Mouse (Mus musculus) cerebellum, adult 8-10 months (tissue): ENCODE data around the gene Man2a2.

Source experiments
- DNase-seq: peaks from one replicate; pipeline ENCODE4 v3.0.0; 2022

Gene Man2a2

DNA sequence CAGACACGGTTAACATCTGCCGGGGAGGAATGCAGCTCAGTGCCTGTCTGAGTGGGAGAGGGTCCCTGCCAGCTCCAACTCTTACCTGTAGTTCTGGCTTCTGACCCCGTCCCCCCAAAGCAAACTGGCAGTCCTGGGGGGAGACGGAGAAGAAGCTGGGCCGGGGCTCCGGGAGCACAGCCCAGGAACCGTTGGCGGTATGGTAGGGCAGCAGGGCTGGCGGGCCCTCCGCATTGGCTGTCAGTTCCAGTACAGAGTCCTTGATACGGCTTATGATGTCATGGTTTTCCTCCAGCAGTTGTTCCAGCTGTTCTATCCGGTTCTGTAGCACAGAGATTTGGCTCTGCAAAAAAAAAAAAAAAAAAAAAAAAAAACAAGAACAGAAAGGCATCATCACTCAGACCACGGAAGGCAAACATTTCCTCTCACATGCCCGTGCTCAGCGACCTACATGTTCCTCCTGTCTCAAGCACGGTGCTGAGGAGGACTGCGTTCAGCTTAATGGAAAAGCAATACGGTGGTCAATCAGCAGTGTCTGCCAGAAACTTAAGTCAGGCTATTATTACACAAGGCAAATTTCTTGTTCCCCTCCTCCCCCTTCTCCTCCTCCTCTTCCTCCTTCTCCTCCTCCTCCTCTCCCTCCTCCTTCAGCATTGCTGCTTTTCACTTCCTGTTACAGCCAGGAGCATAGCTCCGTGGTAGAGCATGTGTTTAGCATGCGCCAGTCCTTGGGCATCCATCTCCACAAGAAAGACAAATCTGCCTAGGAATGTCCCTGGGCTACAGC, 2.3 kb downstream of the Man2a2 start:
- no peak for DNase-seq

DNA sequence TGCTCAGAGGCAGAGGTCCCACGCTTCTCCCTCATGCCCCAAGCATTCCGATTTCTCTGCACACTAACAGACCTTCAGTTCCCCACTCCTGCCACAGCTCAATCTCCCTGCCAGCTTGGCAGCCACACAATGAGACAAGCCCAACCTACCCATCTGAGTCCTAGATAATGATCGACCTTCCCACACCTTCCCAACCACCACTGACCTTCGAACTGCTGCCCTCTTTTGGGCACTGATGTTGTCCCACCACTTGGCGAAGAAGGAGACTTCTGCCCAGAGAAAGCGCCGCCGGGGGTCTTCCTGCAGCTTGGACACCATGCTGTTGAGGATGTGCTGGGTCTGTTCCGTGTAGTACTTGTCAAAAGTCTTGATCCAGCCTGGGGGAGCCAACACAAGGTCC, 3.2 kb downstream of the Man2a2 start:
- no peak for DNase-seq

DNA sequence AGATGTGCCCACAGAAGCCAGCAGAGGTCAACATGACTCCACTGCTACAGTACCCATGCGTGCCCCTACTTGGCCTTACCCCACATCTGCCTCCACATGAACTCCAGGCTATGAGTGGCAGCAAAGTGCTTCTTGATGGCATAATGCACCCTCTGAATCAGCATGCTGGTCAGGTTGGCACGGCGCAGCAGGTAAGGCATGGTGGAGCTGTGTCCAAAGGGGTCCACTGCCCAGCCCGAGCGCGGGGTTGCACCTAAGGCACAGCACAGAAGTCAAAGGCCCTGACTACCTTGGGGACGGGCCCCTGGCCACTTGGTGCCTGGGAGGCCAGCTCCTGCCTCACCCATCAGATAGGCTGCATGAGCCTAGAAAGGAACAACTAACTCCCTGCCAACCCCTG, 3.9 kb downstream of the Man2a2 start:
- DNase-seq = no peak

DNA sequence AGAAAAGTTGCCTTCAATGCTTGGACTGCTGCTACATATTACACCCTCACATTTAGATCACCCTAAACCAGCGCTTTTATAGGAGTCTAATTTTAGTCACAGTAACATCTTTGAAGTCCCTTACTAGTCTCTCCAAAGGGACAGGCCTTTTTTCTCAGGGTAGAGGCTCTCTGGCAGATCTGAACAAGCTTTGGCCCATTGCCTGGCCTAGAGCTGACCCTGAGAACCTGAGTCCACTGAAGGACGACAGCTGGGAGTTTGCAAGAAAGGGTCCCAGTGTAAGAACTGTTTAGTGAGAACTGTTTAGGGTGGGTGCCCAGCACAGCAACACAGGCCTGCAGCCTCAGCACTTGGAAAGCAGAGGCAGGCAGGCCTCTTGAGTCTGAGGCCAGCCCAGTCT, 5.4 kb downstream of the Man2a2 start:
- DNase-seq = no peak

DNA sequence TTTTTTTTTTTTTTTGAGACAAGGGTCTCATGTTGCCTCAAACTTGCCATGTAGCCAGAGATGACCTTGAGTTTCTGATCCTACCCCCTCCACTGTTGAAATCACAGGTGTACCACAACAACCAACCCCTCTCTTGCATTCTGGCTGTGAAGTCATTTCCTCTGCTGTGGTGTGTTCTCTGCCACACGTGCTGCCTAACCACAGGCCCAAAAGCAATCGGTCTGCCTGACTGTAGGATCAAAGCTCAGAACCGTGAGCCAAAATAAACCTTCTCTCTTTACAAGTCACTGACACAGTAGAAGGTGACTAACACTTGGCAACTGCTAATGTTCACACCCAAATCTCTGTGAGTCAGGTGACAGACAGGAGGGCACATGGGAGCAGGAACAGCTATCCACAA, 10.7 kb downstream of the Man2a2 start:
- no peak for DNase-seq

DNA sequence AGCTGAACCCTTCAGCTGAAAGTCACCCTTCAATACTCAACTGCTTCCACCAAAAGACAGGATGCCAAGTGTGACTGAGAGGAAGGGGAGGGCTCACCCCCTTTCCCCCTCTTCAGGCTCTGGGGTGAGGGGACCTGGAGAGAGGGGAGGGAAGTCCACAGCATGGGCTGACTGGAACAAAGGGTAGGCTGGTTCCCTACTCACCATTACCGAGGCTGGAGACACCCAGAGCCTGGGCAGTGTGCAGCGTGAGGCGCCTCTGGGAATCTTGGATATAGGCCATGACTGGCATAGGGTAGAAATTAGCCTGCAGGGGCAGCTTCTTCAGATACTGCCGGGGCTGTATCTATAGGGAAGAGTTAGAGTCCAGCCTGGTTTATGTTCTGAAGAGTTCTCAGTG, 13.1 kb downstream of the Man2a2 start:
- DNase-seq = no peak

DNA sequence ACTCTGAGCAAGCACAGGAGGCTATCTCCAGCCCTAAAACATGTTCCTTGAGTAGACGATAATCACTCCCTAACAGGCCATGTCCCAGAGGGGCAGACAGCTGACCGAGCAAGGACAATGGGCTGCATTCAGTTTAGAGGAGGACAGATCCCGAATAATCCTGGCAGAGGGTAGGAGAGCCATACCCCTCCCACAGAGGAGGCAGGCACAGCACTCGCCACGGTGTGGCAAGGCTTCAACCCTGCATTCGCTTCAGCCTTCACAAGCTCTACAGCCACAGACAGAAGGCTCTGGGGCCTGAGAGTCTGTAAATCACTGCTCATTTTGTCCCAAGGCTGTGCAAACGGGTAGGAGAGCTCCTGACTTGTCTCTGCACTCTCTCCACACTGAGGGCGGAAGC, 14.0 kb downstream of the Man2a2 start:
- no peak for DNase-seq

DNA sequence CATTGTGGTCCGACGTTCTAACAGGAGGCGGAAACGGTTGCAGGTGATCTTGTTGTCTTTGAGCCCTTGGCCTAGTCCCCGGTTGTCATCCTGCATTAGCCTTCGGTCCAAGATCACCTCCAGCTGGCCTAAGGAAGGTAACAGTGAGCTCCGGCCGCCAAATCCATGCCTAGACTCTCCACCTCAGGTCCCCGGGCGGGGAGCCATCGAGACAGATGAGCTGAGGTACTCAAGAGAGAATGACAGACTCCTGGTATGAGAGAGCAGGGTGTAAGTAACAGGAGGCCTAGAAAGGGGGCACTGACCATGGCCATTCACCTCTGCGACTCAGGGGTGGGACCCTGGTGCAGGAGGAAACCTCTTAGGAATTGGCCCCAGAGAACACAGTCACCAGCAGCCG, 14.8 kb downstream of the Man2a2 start:
- no peak for DNase-seq

DNA sequence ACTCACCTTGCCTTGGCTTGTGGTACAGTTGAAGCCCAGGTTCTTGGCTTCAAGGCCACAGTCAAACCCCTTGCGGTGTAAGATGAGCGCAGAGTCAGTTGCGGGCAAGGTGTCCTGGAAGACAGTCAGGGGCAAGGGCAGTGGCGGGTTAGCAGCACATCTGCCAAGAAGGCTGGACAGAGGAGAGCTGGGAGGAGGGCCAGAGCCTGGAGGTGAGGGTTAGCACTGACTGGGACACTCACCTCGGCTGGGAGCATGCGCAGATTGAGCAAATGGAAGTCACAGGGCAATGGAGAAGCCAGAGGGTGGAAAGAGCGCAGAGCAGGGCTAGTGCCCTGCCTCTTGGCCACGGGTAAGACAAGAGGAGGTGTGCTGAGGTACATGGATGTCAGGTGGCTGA, 18.3 kb downstream of the Man2a2 start:
- no peak for DNase-seq

DNA sequence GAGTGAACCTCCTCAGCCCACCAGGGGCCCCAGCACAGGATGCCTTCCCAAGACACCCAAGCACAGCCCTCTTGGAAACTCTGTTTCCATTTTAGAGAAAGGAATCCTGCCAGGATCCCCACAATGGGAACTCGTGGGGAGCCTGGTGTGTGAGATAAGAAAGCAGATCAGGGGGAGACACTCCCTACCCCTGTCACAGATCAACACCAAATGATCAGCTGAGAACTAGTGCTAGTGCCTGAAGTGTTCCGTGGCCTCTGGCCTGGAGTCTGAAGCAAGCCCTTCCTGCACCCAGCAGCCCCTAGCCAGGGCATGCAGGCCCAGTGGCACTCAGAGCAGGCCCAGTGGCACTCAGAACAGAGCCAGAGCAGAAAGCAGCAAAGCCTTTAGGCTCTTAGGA, 20.4 kb downstream of the Man2a2 start:
- DNase-seq = no peak

DNA sequence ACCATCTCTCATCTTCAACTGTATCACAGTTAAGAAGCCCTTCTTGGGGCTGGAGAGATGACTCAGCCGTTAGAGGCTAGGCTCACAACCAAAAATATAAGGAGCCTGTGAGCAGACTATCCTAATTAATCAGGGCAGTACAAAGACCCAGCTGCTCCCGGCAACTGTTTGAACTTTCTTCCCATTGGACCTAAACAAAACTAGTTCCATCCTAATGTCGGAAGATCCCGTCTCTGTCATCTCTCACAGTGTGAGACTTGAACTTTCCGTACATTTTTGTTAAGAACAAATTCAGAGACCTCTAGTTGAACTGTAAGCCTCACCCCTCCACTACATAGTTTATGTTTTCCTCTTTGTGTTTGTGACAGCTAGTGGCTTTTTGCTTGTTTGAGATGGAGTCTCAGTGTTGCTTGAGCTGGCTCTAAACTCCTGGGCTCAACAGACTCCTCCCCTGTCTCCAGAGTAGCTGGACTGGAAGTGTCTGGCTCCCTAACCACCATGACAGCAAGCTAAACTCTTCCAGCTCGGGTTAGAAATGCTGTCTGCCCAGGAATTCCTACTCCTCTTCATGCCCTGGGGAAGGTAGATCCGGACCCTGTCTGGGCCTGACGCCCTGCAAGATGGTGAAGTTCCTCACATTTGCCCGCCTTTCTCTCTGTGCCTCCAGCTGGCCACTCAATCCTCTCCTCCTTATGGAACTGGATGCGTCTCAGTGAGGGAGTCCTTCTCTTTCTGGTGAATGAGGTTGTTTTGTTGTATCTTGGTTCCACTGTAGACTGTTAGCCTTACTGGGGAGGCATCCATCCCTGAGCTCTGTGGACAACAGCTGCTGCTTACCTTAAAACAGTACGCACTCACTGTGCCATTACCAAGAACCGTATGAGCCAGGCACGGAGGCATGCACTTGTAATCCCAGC, 23.2 kb downstream of the Man2a2 start:
- DNase-seq = no peak

DNA sequence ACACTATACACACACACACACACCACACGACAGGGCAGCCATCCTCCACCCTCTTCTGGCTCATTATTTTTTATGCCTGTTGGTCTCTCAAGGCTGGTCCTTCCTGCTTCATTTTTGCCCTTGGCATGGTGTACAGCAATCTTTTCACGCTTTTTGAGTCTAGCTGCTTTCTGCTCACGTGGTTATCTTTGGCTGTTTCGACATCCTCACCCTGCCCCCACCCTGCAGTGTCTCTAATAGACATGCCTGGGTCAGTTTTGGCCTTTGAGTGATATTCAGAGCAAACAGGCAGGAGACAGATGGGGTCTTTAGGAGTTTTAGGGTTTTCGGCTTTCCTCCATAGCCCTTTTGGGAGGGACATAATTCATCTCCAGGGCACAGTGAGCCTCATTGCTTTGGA, 24.3 kb downstream of the Man2a2 start:
- DNase-seq = no peak

DNA sequence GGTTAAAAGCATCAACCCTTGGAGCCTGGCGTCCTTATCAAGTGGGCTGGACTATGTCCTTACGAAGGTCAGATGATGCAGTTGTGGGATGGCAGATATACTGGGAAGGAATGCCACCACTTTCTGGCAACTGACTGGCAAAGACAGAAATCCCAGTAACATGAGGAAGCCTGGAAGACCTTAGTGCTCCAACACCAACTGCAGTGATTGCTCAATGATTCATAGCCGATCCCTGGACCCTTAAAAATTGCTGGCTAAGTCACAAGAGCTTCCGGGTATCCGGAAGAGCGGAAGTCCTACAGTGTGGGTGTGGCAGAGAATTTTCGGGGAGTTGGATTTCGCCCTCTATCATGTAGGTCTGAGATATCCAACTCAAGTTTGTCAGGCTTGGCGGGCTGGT, 25.0 kb downstream of the Man2a2 start:
- no peak for DNase-seq

DNA sequence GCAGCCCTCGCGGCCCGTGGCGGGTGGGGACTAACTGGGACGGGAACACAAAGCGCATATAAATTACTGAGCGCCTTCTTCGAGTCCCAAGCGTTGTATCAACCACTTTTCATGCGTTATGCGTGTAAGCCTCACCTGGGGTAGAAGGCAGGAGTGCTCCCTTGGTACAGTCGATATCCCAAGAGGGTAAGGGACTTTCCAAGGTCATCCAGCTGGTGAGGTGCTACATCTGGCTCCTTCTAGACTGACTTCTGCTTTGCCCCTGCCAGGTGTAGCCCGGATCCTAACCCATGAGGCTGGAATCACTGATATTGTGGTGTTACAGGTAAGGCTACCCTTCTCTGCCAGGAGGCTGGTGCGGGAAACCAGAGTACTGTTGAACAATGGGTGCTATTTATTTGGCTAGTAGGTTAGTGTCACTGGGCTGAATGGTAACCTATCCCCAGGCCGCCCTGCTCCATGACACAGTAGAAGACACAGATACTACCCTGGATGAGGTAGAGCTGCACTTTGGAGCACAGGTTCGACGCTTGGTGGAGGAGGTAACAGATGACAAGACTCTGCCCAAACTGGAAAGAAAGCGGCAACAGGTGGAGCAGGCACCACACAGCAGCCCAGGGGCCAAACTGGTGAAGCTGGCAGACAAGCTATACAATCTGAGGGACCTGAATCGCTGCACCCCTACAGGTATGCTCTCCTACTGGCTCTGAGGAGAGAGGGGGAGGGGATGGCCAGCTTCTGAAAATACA, 27.7 kb downstream of the Man2a2 start:
- no peak for DNase-seq

DNA sequence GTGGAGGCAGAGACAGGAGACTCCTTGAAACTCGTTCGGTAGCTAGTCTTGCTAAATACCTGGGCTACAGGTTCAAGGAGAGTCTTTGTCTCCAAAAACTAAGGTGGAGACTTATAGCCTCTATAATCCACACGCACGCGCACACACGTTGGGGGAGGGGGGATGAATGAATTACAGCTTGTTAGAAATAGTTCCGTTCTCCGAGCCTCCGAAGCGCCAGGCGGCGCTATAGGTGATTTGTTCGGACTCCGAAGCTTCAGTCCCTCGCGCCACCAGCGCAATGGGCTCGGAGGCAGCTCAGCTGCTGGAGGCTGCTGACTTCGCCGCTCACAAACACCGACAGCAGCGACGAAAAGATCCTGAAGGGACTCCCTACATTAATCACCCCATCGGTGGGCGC, 28.3 kb downstream of the Man2a2 start, which contains the start of gene Hddc3:
Gene Hddc3, plus strand, starts transcription at position 247 of the 400 bp plus-strand sequence.
- peak; percentile 96 for DNase-seq

DNA sequence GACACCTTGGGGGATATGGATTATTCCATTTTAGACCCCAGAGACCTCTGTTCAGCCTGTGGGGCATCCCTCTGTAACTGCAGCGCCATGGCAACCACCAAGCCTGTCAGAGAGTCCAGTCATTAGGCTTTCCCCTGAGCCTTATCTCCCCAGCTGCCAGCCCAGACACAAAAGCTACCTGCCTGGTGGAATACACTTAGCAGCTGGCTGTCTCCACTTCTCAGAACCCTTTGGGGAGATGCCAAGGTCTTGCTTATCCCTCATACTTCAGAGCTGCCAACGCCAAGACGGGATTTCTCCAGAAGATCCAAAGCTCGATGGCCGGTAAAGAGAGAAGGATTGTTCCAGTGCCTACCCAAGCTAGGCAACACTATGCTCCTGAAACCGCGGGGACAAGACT, 29.4 kb downstream of the Man2a2 start:
- peak; percentile 38 for DNase-seq

DNA sequence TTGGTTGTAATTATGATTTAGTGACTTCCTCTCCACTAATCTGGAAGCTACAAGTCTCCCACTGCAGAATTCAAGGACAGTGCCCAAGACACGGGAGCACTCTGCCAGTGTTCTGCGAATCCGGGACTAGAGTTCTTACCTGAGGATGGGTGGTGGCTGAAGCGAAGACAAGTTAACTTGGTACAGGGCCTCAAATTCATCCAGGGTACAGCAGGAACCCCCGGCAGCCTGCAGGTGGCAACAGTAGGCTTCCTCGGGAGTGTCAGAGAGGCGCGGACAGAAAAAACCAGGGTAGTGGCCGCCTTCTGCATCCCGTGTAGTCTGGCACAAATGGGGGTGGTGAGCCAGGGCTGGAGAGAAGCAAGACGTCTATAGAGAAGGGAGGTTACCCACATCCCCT, 30.4 kb downstream of the Man2a2 start, which contains the start of gene Unc45a:
Gene Unc45a, minus strand, starts transcription at position 213 of the 400 bp plus-strand sequence.
- DNase-seq = peak; percentile 66

DNA sequence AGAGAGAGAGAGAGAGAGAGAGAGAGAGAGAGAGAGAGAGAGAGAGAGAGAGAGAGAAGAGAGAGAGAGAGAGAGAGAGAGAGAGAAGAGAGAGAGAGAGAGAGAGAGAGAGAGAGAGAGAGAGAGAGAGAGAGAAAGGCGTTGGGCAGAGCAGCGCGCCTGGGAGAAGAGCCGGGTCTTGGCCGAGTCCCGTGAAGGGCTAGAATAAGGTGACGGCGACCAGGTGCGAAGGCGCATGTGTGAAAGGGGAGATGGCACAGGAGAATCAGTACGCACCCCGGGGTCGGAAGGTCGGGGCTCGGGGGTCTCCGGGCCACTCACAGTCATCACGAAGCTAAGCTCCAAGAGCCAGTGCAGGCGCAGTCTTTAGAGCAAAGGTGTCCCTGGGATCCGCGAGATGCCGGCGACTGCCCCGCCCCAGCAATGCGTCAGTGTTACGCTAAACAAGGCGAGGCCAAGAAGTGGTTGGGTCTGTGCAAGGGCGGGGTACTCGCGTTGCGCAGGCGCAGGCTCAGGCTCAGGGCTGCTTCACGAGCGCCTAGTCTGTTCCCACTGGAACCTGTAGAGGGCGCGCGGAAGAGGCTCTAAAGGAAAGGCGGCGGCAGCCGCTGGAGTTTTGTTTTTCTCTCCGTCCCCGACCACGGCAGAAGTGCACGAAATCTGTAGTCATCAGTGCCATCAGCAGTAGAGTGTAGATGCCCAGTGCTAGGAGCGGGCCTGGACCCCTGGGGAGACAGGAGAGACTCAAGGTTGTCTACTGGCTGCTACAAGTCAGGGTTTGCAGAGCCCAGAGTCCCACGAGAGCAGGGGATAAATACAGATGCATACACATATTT, 31.2 kb downstream of the Man2a2 start:
- DNase-seq = peak; percentile 98

DNA sequence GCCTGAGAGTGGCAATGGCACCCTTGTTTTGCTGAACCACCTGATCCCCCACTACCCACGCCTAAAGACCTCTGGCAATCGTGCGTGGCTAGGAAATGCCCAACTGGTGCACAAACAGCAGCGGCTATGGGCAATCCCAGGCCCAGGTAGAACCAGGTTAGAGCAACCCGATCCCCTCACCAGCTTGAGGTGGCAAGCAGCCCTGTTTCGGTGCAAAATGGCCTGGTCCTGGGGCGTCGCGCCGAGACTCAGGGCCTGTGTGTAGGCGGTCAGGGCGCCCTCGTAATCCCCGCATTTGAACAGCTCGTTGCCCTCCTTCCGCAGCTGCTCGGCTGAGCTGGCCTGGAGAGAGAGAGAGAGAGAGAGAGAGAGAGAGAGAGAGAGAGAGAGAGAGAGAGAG, 31.8 kb downstream of the Man2a2 start:
- DNase-seq = peak; percentile 59

DNA sequence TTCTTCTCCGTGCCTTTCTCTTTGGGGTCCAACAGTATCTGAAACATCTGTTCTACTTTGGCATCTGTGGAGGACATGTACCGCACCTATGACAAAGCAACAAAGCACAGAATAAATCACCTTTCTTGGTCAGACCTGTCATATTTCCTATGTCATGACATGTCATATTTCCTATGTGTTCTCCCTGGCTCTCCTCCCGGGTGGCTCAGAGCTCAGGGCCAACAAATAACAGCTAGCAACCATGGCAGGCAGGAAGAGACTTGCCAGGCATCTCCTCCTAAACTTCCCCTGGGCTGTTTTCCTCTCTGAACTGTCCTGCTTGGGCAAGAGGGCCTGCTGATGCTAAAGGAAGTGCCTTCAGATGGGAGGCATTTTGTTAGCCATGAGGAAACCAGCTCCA, 34.2 kb downstream of the Man2a2 start:
- DNase-seq = no peak

DNA sequence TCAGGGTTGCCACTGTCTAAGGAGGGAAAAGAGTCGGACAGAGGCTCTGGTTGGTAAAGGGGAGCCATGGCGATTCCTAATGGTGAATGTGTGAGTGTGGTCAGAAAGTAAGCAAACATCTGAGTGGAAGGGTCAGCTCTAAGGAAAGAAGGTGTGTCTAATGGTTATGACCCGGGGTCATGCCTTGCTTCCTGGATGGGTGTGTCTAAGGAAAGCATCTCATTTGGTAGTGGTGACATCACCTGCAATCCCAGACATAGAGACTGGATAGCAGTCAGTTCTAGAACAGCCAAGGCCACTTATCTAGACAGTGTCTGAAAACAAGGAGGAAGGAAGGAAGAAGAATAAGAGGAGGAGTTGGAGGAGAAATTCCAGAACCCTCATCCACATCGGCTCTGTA, 36.3 kb downstream of the Man2a2 start:
- DNase-seq = no peak

DNA sequence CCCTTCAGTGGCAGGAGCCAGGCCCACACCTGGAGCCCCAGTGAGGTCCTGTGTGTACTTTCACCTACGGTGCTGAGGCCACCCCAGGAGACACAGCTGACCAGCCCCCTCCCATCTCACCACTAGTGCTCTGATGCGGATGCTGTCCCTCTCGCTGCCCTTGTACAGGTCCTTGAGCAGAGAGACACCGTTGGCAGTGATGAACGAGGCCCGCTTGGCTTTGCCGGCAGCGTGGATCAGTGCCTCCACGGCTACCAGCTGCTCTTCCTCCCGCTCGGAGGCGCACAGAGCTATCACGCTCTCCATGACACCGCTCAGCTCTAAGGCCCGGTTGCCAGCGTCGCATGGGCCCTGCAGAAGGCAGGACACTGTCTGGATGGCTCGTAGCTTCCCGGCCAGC, 39.7 kb downstream of the Man2a2 start:
- no peak for DNase-seq
